Mouse (Mus musculus) liver, embryonic 14.5 days (tissue): ENCODE data around the gene Tex12. TPM values are rescaled to one million over a fixed set of nuclear protein-coding genes. Genes with fewer than 3 reads are reported as not detected.

Source experiments
- ATAC-seq: fragments of 200-750 bp; cut with Nextera tagmentation; 2 replicates; pipeline ENCODE4 v1.8.0; 2017; ENCODE audit warnings: moderate number of reproducible peaks, mild to moderate bottlenecking, moderate library complexity; ENCODE audit not compliant: insufficient read depth
- DNase-seq, 3 experiments: peaks; one replicate each; pipeline ENCODE4 v3.0.0-alpha.2; 2012 to 2013; ENCODE audit warnings: low read depth in 3 of 3, low spot score in 3 of 3
- H3K27ac ChIP-seq: fragments of 300-500 bp; sonication (generic); 2 replicates; pipeline ENCODE4 v1.5.1; 2014; ENCODE audit warnings: moderate library complexity, mild to moderate bottlenecking, control low read depth, inconsistent platforms
- H3K27me3 ChIP-seq: fragments of 300-500 bp; sonication (generic); 2 replicates; pipeline ENCODE4 v1.6.1; 2014; ENCODE audit warnings: mild to moderate bottlenecking, low read length, moderate library complexity; ENCODE audit not compliant: control insufficient read depth, insufficient read depth
- H3K36me3 ChIP-seq: fragments of 300-500 bp; sonication (generic); replicated peaks from 2 replicates; pipeline ENCODE4 v1.6.1; 2014; ENCODE audit warnings: low read depth; ENCODE audit not compliant: control insufficient read depth, insufficient read depth
- H3K4me1 ChIP-seq, 2 experiments: fragments of 200-500 bp in 1 of 2; fragments of 300-500 bp in 1 of 2; sonication (generic) in 1 of 2; replicated peaks; 2 replicates each; pipeline ENCODE4 v1.6.1; 2012 to 2014; ENCODE audit warnings: antibody characterized with exemption in 1 of 2, inconsistent platforms in 1 of 2, low read length in 1 of 2; ENCODE audit not compliant: control insufficient read depth in 2 of 2, insufficient read depth in 2 of 2
- H3K4me2 ChIP-seq: fragments of 300-500 bp; sonication (generic); 2 replicates; pipeline ENCODE4 v1.6.1; 2014; ENCODE audit warnings: low read depth, mild to moderate bottlenecking, control low read depth, moderate library complexity
- H3K4me3 ChIP-seq, 2 experiments: fragments of 200-500 bp in 1 of 2; fragments of 300-500 bp in 1 of 2; sonication (generic) in 1 of 2; 2 replicates each; pipeline ENCODE4 v1.5.1; 2012 to 2014; ENCODE audit warnings: low read depth in 2 of 2, low read length in 2 of 2, mild to moderate bottlenecking in 2 of 2, control low read depth in 1 of 2, inconsistent platforms in 1 of 2, moderate library complexity in 1 of 2; ENCODE audit not compliant: insufficient read depth in 1 of 2
- H3K9ac ChIP-seq: fragments of 300-500 bp; sonication (generic); replicated peaks from 2 replicates; pipeline ENCODE4 v1.6.1; 2014; ENCODE audit warnings: mild to moderate bottlenecking, control low read depth, moderate library complexity
- H3K9me3 ChIP-seq: fragments of 300-500 bp; sonication (generic); 2 replicates; pipeline ENCODE4 v1.6.1; 2016; ENCODE audit warnings: low read length, mixed read lengths; ENCODE audit not compliant: control insufficient read depth
- CTCF ChIP-seq: IDR thresholded peaks from 2 replicates; pipeline ENCODE4 v1.5.1; 2016; ENCODE audit warnings: antibody characterized with exemption, low read depth, control low read depth
- EP300 ChIP-seq: IDR thresholded peaks from 2 replicates; pipeline ENCODE4 v1.6.1; 2016; ENCODE audit warnings: antibody characterized with exemption, low read depth
- WGBS: fragments of 180-500 bp; shearing (Covaris S2); extraction: QIAGEN DNeasy Blood & Tissue Kit; methylation state at CpG from one replicate; pipeline ENCODE4 v1.1.7; 2014; ENCODE audit not compliant: insufficient replicate concordance; 5-methylcytosine and 5-hydroxymethylcytosine counted together
- polyA plus RNA-seq, 2 experiments: library from polyadenylated mRNA; depleted of rRNA in 1 of 2; stranded (reverse) in 1 of 2; unstranded in 1 of 2; fragments of >200 nt; fragmentation: Nextera tagmentation in 1 of 2; extraction: Ambion mirVana in 1 of 2; gene quantifications; 2 replicates each; pipeline versions ENCODE4 v1.2.1 to v1.2.3; 2012 to 2014

Tex12 gene
- polyA plus RNA-seq, 2 experiments = not detected

- DNase-seq = no peak
- ATAC-seq = no peak
- Histone ChIP-seq H3K27me3 (no peaks in the 10 kb centered on the region), H3K4me2 (no peak overlapping the region), H3K4me1 (peaks cover 0 to 2% of the 10 kb centered on the region in 2 experiments; a peak in 1 of 4 replicates), H3K4me3 (no peak overlapping the region), H3K27ac (no peak overlapping the region), H3K36me3 (no peaks in the 10 kb centered on the region), H3K9ac (no peak overlapping the region), H3K9me3 (no peaks in the 10 kb centered on the region)
- WGBS = 65% methylated on average over 2 of the region's 2 CpGs
- no peak for TF ChIP-seq EP300
- no peak for TF ChIP-seq CTCF
These were observed 814 bp upstream of the Tex12 start for GRCm38 (mm10) chr9:50561918-50562360.

DNA sequence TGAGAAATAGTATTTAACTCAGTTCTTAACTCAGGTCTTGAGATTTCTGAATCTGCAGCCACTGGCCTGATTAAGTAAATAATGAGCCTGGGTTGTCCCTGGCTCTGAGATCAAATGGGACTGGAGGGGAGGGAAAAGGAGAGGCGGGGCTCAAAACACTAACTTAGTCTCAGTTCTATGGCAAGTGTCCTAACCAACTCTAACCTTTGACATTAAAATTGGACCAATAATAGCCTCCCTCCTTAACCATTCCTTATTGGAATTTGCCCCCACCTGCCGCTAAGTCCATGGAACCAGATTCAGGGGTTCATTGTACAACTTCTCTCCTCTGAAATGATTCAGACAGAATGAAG lies 6.1 kb downstream of the Tex12 start, which contains the start of gene Bco2:
Gene Bco2, minus strand, starts transcription at position 88 of the 353 bp plus-strand sequence.
- no peak within 1 kb of the TSS for H3K4me2 ChIP-seq
- ATAC-seq (no peak), DNase-seq (no peak)
- H3K27me3 ChIP-seq = no peaks in the 10 kb centered on the region
- H3K27ac ChIP-seq = no peak within 1 kb of the TSS
- WGBS = 51% methylated on average over 2 of the region's 2 CpGs
- no peaks in the 10 kb centered on the region for H3K4me1 ChIP-seq
- H3K9me3 ChIP-seq = no peaks in the 10 kb centered on the region
- no peak within 1 kb of the TSS for H3K9ac ChIP-seq
- TF ChIP-seq CTCF (no peak), EP300 (no peak)
- H3K36me3 ChIP-seq = no peaks in the 10 kb centered on the region
- H3K4me3 ChIP-seq = no peak within 1 kb of the TSS

DNA sequence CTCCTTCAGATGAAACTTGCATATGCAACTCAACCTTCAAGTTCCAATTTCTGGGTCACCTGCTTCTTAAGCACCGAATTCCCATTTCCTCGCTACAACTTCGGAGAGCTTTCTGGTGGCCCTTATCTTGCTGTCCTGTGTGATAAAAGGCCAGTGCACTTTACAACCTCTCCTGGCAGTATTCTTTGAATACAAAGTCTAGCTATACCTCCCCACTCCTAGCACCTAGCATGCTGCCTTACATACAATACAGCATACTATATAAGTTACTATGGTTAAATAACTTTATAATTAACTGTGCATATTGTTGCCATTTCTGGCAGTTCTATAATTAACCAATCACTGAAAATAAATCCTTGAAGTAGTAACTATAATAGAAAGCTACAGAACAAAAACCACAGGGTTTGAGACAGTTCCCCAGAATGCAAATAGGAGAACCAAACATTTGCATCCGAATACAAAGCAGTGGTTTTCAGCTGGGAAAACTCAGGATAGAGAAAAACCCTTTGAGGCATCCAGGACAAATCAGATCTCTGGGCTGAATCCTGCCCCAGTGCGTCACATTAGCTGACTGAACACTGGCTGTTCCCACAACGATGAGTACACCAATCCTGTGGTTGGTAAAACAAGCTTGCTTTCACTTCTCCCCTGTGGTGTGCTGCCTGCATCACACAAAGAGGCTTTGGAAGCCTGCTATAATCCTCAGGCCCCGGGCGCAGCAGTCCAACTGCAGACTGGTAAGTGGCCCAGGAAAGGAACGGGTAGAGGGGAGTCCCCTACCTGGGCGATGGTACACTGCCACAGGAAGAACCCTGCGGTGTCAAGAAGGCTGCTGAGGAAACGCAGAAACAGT lies 6.7 kb downstream of the Tex12 start, which contains the start of gene Il18:
Gene Il18, plus strand, starts transcription at position 587 of the 853 bp plus-strand sequence.
- 28% methylated on average over 12 of the region's 12 CpGs for WGBS
- Histone ChIP-seq H3K27ac (no peak within 1 kb of the TSS), H3K4me3 (no peak within 1 kb of the TSS), H3K27me3 (no peaks in the 10 kb centered on the region), H3K4me1 (no peaks in the 10 kb centered on the region), H3K9me3 (no peaks in the 10 kb centered on the region), H3K4me2 (no peak within 1 kb of the TSS), H3K36me3 (no peaks in the 10 kb centered on the region), H3K9ac (no peak within 1 kb of the TSS)
- TF ChIP-seq EP300 = no peak
- no peak for TF ChIP-seq CTCF
- DNase-seq (no peak), ATAC-seq (no peak)

DNA sequence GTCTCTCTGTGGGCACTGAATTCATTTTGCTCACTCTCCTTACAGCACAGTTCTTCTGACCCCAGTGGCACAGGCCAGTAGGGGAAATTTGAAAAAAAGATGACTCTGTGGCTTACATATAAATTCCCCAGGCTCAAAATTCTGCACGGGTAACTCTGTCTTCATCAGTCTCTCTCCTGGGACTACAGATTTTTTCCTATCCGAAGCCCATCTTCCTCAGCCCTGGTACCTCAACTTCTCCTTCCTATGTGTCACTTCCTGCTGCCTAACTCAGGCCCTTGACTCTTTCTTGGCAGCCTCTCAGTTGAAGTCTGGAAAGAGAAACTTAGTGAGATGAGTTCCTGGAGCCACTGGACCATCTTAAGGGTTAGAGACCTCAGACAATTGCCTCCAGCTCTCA lies 7.6 kb downstream of the Tex12 start:
- no peak overlapping the region for H3K27ac ChIP-seq
- no peaks in the 10 kb centered on the region for H3K4me1 ChIP-seq
- 29% methylated on average over 2 of the region's 2 CpGs for WGBS
- no peak overlapping the region for H3K4me2 ChIP-seq
- ATAC-seq = no peak
- TF ChIP-seq CTCF = no peak
- TF ChIP-seq EP300 = no peak
- H3K4me3 ChIP-seq = no peak overlapping the region
- DNase-seq = no peak
- H3K27me3 ChIP-seq = no peaks in the 10 kb centered on the region
- no peak overlapping the region for H3K9ac ChIP-seq
- H3K36me3 ChIP-seq = no peaks in the 10 kb centered on the region
- no peaks in the 10 kb centered on the region for H3K9me3 ChIP-seq

DNA sequence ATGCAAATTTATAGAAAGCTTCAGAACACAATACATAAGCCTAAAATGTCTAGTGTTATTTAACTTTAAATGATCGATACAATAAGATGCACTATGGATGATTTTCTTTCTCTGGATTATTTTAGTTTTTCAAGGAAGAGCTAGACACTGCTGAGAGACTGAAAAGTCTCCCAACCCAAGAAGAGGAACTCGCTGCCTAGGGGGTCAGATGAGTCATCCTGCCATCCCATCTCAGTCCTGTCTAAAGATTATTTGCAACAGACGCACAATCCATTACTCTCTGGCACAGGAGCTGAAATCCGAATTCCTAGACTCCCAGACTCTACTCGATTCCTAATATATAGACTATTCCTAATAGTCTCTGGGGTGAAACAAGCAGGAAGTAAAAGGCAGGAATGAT lies 8.9 kb downstream of the Tex12 start:
- Histone ChIP-seq H3K4me3 (no peak overlapping the region), H3K4me2 (no peak overlapping the region), H3K9ac (no peak overlapping the region), H3K27ac (no peak overlapping the region), H3K9me3 (no peaks in the 10 kb centered on the region), H3K36me3 (no peaks in the 10 kb centered on the region), H3K27me3 (no peaks in the 10 kb centered on the region), H3K4me1 (no peaks in the 10 kb centered on the region)
- WGBS = 46% methylated on average over 5 of the region's 5 CpGs
- TF ChIP-seq EP300 (no peak), CTCF (no peak)
- ATAC-seq = no peak
- no peak for DNase-seq
